Mouse (Mus musculus) intestine, embryonic 16.5 days (tissue): ENCODE measurements at regions not wholly inside any gene's neighbourhood (a gene's known extent, or its start where the extent isn't known, plus 50 kb on each side); places are given as distances from the start of the nearest gene placed in this dataset.

ENCODE experiments used
- ATAC-seq: fragments of 200-750 bp; cut with Nextera tagmentation; 2 replicates; pipeline ENCODE4 v1.8.0; 2017; ENCODE audit warnings: moderate TSS enrichment, moderate library complexity
- H3K27ac ChIP-seq: fragments of 300-500 bp; sonication (generic); 2 replicates; pipeline ENCODE4 v1.5.1; 2014; ENCODE audit warnings: mild to moderate bottlenecking, low read length
- H3K27me3 ChIP-seq: fragments of 300-500 bp; sonication (generic); replicated peaks from 2 replicates; pipeline ENCODE4 v1.6.1; 2014; ENCODE audit warnings: low read length, control low read depth, mixed read lengths; ENCODE audit not compliant: control insufficient read depth, insufficient read depth
- H3K36me3 ChIP-seq: fragments of 300-500 bp; sonication (generic); 2 replicates; pipeline ENCODE4 v1.6.1; 2014; ENCODE audit warnings: low read length, control low read depth; ENCODE audit not compliant: control insufficient read depth, insufficient read depth
- H3K4me1 ChIP-seq: fragments of 300-500 bp; sonication (generic); 2 replicates; pipeline ENCODE4 v1.6.1; 2014; ENCODE audit warnings: low read length, control low read depth, mixed read lengths; ENCODE audit not compliant: control insufficient read depth, insufficient read depth
- H3K4me2 ChIP-seq: fragments of 300-500 bp; sonication (generic); 2 replicates; pipeline ENCODE4 v1.6.1; 2014; ENCODE audit warnings: low read depth, low read length, control low read depth
- H3K4me3 ChIP-seq: fragments of 300-500 bp; sonication (generic); 2 replicates; pipeline ENCODE4 v1.5.1; 2014; ENCODE audit warnings: mild to moderate bottlenecking, low read length
- H3K9ac ChIP-seq: fragments of 300-500 bp; sonication (generic); 2 replicates; pipeline ENCODE4 v1.6.1; 2014; ENCODE audit warnings: low read depth, low read length
- H3K9me3 ChIP-seq: fragments of 300-500 bp; sonication (generic); 2 replicates; pipeline ENCODE4 v1.6.1; 2016; ENCODE audit warnings: low read length, control low read depth; ENCODE audit not compliant: control insufficient read depth
- WGBS: fragments of 180-500 bp; shearing (Covaris S2); extraction: QIAGEN DNeasy Blood & Tissue Kit; methylation state at CpG from one replicate; pipeline ENCODE4 v1.1.7; 2014; 5-methylcytosine and 5-hydroxymethylcytosine counted together

GRCm38 (mm10) chr13:39898412-39898979 is 462.8 kb downstream of the Ofcc1 start:
- no peak for ATAC-seq
- no peak overlapping the region for H3K4me3 ChIP-seq
- H3K27me3 ChIP-seq: no peaks in the 10 kb centered on the region
- no peaks in the 10 kb centered on the region for H3K4me1 ChIP-seq
- no peak overlapping the region for H3K27ac ChIP-seq
- H3K4me2 ChIP-seq: no peak overlapping the region
- 58% methylated on average over 5 of the region's 5 CpGs for WGBS
- no peak overlapping the region for H3K9ac ChIP-seq
- no peaks in the 10 kb centered on the region for H3K9me3 ChIP-seq
- no peaks in the 10 kb centered on the region for H3K36me3 ChIP-seq

GRCm38 (mm10) chr13:39894159-39894558 is 467.1 kb downstream of the Ofcc1 start:
- ATAC-seq: no peak
- Histone ChIP-seq H3K4me3 (no peak overlapping the region), H3K9me3 (no peaks in the 10 kb centered on the region), H3K9ac (no peak overlapping the region), H3K4me2 (no peak overlapping the region), H3K27me3 (no peaks in the 10 kb centered on the region), H3K4me1 (no peaks in the 10 kb centered on the region), H3K27ac (no peak overlapping the region), H3K36me3 (no peaks in the 10 kb centered on the region)
- 71% methylated on average over 5 of the region's 5 CpGs for WGBS

- Histone ChIP-seq H3K27ac (no peak overlapping the region), H3K4me2 (no peak overlapping the region), H3K4me1 (no peaks in the 10 kb centered on the region), H3K27me3 (no peaks in the 10 kb centered on the region), H3K36me3 (no peaks in the 10 kb centered on the region), H3K9me3 (no peaks in the 10 kb centered on the region), H3K9ac (no peak overlapping the region), H3K4me3 (no peak overlapping the region)
- ATAC-seq: no peak
- 85% methylated on average over 7 of the region's 7 CpGs for WGBS
Observed at GRCm38 (mm10) chr13:39881066-39881465, 480.2 kb downstream of the Ofcc1 start.

GRCm38 (mm10) chr13:39880136-39880535 is 481.1 kb downstream of the Ofcc1 start:
- H3K36me3 ChIP-seq: no peaks in the 10 kb centered on the region
- no peaks in the 10 kb centered on the region for H3K27me3 ChIP-seq
- no peak overlapping the region for H3K27ac ChIP-seq
- 73% methylated on average over 2 of the region's 2 CpGs for WGBS
- H3K4me3 ChIP-seq: no peak overlapping the region
- no peak overlapping the region for H3K4me2 ChIP-seq
- no peaks in the 10 kb centered on the region for H3K4me1 ChIP-seq
- H3K9me3 ChIP-seq: no peaks in the 10 kb centered on the region
- ATAC-seq: no peak
- no peak overlapping the region for H3K9ac ChIP-seq

GRCm38 (mm10) chr13:39877361-39878141 is 483.7 kb downstream of the Ofcc1 start:
- Histone ChIP-seq H3K4me3 (no peak overlapping the region), H3K36me3 (no peaks in the 10 kb centered on the region), H3K9ac (no peak overlapping the region), H3K27ac (no peak overlapping the region), H3K27me3 (no peaks in the 10 kb centered on the region), H3K4me2 (no peak overlapping the region), H3K9me3 (no peaks in the 10 kb centered on the region), H3K4me1 (no peaks in the 10 kb centered on the region)
- WGBS: 63% methylated on average over 16 of the region's 16 CpGs
- ATAC-seq: no peak

GRCm38 (mm10) chr13:39852257-39852800 is 508.9 kb downstream of the Ofcc1 start:
- H3K4me1 ChIP-seq: no peaks in the 10 kb centered on the region
- ATAC-seq: no peak
- no peak overlapping the region for H3K27ac ChIP-seq
- no peak overlapping the region for H3K4me3 ChIP-seq
- no peak overlapping the region for H3K4me2 ChIP-seq
- WGBS: 78% methylated on average over 6 of the region's 6 CpGs
- no peaks in the 10 kb centered on the region for H3K36me3 ChIP-seq
- no peaks in the 10 kb centered on the region for H3K27me3 ChIP-seq
- H3K9me3 ChIP-seq: no peaks in the 10 kb centered on the region
- no peak overlapping the region for H3K9ac ChIP-seq

GRCm38 (mm10) chr13:39849391-39849790 is 511.9 kb downstream of the Ofcc1 start:
- 89% methylated on average over 1 of the region's 1 CpGs for WGBS
- H3K9ac ChIP-seq: no peak overlapping the region
- H3K4me2 ChIP-seq: no peak overlapping the region
- no peak overlapping the region for H3K4me3 ChIP-seq
- no peaks in the 10 kb centered on the region for H3K36me3 ChIP-seq
- H3K4me1 ChIP-seq: no peaks in the 10 kb centered on the region
- H3K27me3 ChIP-seq: no peaks in the 10 kb centered on the region
- no peak overlapping the region for H3K27ac ChIP-seq
- ATAC-seq: no peak
- H3K9me3 ChIP-seq: no peaks in the 10 kb centered on the region

GRCm38 (mm10) chr13:39836053-39836584 is 525.1 kb downstream of the Ofcc1 start:
- H3K36me3 ChIP-seq: no peaks in the 10 kb centered on the region
- no peak overlapping the region for H3K9ac ChIP-seq
- 56% methylated on average over 5 of the region's 5 CpGs for WGBS
- H3K9me3 ChIP-seq: no peaks in the 10 kb centered on the region
- H3K27me3 ChIP-seq: no peaks in the 10 kb centered on the region
- H3K4me3 ChIP-seq: no peak overlapping the region
- no peak for ATAC-seq
- H3K4me2 ChIP-seq: no peak overlapping the region
- H3K4me1 ChIP-seq: no peaks in the 10 kb centered on the region
- no peak overlapping the region for H3K27ac ChIP-seq

GRCm38 (mm10) chr13:39835302-39835701 is 525.9 kb downstream of the Ofcc1 start:
- ATAC-seq: no peak

More at GRCm38 (mm10) chr13:39835302-39835701, 525.9 kb downstream of the Ofcc1 start:
- Histone ChIP-seq H3K9ac (no peak overlapping the region), H3K27me3 (no peaks in the 10 kb centered on the region), H3K27ac (no peak overlapping the region), H3K36me3 (no peaks in the 10 kb centered on the region), H3K4me1 (no peaks in the 10 kb centered on the region), H3K9me3 (no peaks in the 10 kb centered on the region), H3K4me3 (no peak overlapping the region), H3K4me2 (no peak overlapping the region)
- 69% methylated on average over 5 of the region's 5 CpGs for WGBS
